Mouse (Mus musculus): ENCODE results near the gene Moxd1. TPM values are rescaled to one million over a fixed set of nuclear protein-coding genes. Genes with fewer than 3 reads are reported as not detected.

Moxd1 gene
- polyA plus RNA-seq, 2 experiments = 0.12 TPM; not detected in 1

DNA sequence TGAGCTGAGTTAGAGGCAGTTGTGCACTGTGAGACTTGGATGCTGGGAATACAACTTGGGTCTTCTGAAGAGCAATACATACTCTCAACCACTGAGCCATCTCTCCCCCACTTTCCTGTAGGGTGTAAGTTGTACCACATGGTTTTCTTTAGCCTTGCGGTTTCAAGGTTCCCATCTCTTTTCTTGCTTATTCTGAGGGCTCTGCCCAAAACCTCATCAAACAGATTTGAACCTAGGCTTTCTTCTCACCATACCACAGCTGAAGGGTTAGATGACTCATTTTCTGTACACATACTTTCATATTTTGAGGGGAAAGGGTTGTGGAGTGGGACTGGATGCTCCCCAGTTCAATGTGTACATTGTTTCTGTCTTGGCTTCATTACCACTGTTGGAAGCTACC is 69.4 kb downstream of the Moxd1 start:
- no peak for ATAC-seq (ENCODE audit: insufficient read depth)
- WGBS (ENCODE audit: insufficient replicate concordance) = 79% methylated on average over 1 of the region's 1 CpGs

DNA sequence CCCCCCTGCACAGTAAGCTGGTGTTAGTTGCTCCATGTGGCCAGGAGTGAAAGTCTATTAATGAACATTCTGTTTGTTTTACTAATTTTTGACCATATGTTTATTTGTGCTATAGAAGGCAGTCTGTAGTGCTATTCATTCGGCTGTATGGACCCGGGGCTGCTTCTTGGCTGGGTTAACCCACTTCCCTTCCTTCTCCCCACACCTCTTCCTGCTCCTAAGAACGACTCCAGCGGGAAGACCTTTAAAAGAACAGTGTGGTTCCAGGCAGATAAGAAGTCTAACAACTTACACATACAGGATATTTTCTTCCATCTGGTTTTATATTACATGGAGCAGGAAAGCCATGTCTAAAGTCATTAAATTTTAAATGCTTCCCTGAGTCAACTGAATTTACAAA is 73.3 kb downstream of the Moxd1 start:
- H3K9ac ChIP-seq (replicated peaks) = no peak overlapping the region
- no peak overlapping the region for H3K4me3 ChIP-seq (ENCODE audit: insufficient read depth in 1 of 2, low read depth in 2 of 2, low read length in 2 of 2)
- H3K4me2 ChIP-seq (ENCODE audit: low read depth) = no peak overlapping the region
- H3K27ac ChIP-seq = no peak overlapping the region
- DNase-seq (ENCODE audit: low read depth in 3 of 3, low spot score in 3 of 3) (no peak), ATAC-seq (ENCODE audit: insufficient read depth) (no peak)
- H3K36me3 ChIP-seq (replicated peaks; ENCODE audit: control insufficient read depth, insufficient read depth, low read depth) = no peaks in the 10 kb centered on the region
- no peaks in the 10 kb centered on the region for H3K27me3 ChIP-seq (ENCODE audit: control insufficient read depth, insufficient read depth, low read length)
- 11% methylated on average over 4 of the region's 4 CpGs for WGBS (ENCODE audit: insufficient replicate concordance)
- no peaks in the 10 kb centered on the region for H3K9me3 ChIP-seq (ENCODE audit: control insufficient read depth, low read length)
- TF ChIP-seq CTCF (IDR thresholded peaks at IDR 0.05; ENCODE audit: low read depth) (no peak), EP300 (IDR thresholded peaks at IDR 0.05; ENCODE audit: low read depth) (no peak)
- no peaks in the 10 kb centered on the region for H3K4me1 ChIP-seq (replicated peaks; ENCODE audit: control insufficient read depth in 2 of 2, insufficient read depth in 2 of 2, low read length in 1 of 2)

More for the DNA sequence above, 69.4 kb downstream of the Moxd1 start:
- Histone ChIP-seq H3K27me3 (ENCODE audit: control insufficient read depth, insufficient read depth, low read length) (no peaks in the 10 kb centered on the region), H3K9me3 (ENCODE audit: control insufficient read depth, low read length) (no peaks in the 10 kb centered on the region), H3K9ac (replicated peaks) (no peak overlapping the region), H3K36me3 (replicated peaks; ENCODE audit: control insufficient read depth, insufficient read depth, low read depth) (no peaks in the 10 kb centered on the region), H3K4me3 (ENCODE audit: insufficient read depth in 1 of 2, low read depth in 2 of 2, low read length in 2 of 2) (no peak overlapping the region), H3K4me1 (replicated peaks; ENCODE audit: control insufficient read depth in 2 of 2, insufficient read depth in 2 of 2, low read length in 1 of 2) (no peaks in the 10 kb centered on the region), H3K27ac (no peak overlapping the region), H3K4me2 (ENCODE audit: low read depth) (no peak overlapping the region)
- TF ChIP-seq CTCF (IDR thresholded peaks at IDR 0.05; ENCODE audit: low read depth) (no peak), EP300 (IDR thresholded peaks at IDR 0.05; ENCODE audit: low read depth) (no peak)
- no peak for DNase-seq (ENCODE audit: low read depth in 3 of 3, low spot score in 3 of 3)

DNA sequence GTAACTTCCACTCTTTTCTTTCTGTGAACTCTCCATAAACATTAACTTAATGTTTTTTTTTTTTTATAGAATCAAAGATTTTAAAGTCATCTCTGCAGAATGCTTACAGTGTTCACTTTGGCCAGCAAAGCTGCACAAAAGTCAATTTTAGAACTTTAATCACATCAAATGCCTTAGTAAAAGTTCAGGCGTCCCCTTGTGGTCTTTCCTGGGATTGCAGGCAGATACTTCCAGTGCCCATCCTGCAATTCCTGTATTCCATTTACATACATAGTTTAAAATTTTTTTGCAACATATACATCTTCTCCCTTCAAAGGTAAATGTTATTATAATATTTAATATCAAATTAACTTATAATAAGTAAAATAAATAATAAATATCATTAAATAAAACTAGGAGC is 74.5 kb downstream of the Moxd1 start:
- DNase-seq (ENCODE audit: low read depth in 3 of 3, low spot score in 3 of 3) (no peak), ATAC-seq (ENCODE audit: insufficient read depth) (no peak)
- no peaks in the 10 kb centered on the region for H3K4me1 ChIP-seq (replicated peaks; ENCODE audit: control insufficient read depth in 2 of 2, insufficient read depth in 2 of 2, low read length in 1 of 2)
- H3K4me3 ChIP-seq (ENCODE audit: insufficient read depth in 1 of 2, low read depth in 2 of 2, low read length in 2 of 2) = no peak overlapping the region
- no peak overlapping the region for H3K27ac ChIP-seq
- 0% methylated on average over 1 of the region's 1 CpGs for WGBS (ENCODE audit: insufficient replicate concordance)
- no peak overlapping the region for H3K9ac ChIP-seq (replicated peaks)
- H3K4me2 ChIP-seq (ENCODE audit: low read depth) = no peak overlapping the region
- no peaks in the 10 kb centered on the region for H3K27me3 ChIP-seq (ENCODE audit: control insufficient read depth, insufficient read depth, low read length)
- no peaks in the 10 kb centered on the region for H3K9me3 ChIP-seq (ENCODE audit: control insufficient read depth, low read length)
- TF ChIP-seq CTCF (IDR thresholded peaks at IDR 0.05; ENCODE audit: low read depth) (peak; percentile 71), EP300 (IDR thresholded peaks at IDR 0.05; ENCODE audit: low read depth) (no peak)
- H3K36me3 ChIP-seq (replicated peaks; ENCODE audit: control insufficient read depth, insufficient read depth, low read depth) = no peaks in the 10 kb centered on the region

DNA sequence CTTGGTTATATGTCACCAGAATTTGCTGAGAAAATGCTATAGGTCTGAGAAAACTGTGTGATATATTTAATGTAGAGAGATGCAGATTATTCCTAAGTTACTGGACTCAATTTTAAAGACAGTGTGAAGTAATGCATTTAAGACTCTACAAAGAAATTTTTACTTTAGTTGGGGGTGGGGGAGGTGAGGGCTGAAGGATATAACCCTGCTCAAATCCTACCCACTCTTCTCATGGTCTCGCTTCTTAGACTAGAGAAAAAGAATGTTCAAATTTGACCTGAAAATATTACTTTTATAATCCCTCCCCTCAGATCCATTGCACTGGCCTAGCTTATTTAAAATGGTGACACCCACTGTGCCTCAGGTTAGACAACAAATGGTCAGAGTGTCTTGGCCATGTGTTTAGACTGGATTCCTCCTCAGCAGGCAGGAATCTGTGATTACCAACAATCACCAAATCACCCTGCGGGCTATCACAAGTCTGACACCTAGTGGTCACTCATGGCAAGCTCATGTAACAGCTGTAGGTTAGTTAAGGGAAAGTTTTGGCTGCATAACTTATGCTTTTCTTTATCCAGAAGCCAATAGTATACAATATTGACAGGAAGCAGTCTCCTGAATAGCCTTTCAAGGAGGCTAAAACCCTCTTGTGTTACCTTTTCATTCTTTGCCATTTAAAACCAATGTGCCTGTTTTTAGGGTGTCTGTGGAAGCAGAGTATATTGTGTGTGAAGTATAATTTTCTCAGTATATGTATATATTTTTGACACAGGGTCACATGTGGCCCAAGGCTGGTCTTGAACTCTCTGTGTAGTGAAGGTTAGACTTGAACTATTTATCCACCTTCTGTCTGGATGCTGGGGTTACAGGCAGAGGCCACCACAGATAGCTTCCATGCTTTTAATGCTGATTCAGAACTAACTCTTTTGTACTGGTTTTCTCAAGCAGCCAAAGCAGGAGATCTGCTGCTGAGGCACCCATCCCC is 75.2 kb downstream of the Moxd1 start:
- H3K27me3 ChIP-seq (ENCODE audit: control insufficient read depth, insufficient read depth, low read length) = no peaks in the 10 kb centered on the region
- H3K4me2 ChIP-seq (ENCODE audit: low read depth) = no peak overlapping the region
- no peak overlapping the region for H3K9ac ChIP-seq (replicated peaks)
- H3K4me1 ChIP-seq (replicated peaks; ENCODE audit: control insufficient read depth in 2 of 2, insufficient read depth in 2 of 2, low read length in 1 of 2) = no peaks in the 10 kb centered on the region
- no peak for DNase-seq (ENCODE audit: low read depth in 3 of 3, low spot score in 3 of 3)
- no peak overlapping the region for H3K27ac ChIP-seq
- TF ChIP-seq EP300 (IDR thresholded peaks at IDR 0.05; ENCODE audit: low read depth) (no peak), CTCF (IDR thresholded peaks at IDR 0.05; ENCODE audit: low read depth) (peak; percentile 79)
- ATAC-seq (ENCODE audit: insufficient read depth) = no peak
- H3K9me3 ChIP-seq (ENCODE audit: control insufficient read depth, low read length) = no peaks in the 10 kb centered on the region
- WGBS (ENCODE audit: insufficient replicate concordance) = 34% methylated on average over 2 of the region's 2 CpGs
- H3K4me3 ChIP-seq (ENCODE audit: insufficient read depth in 1 of 2, low read depth in 2 of 2, low read length in 2 of 2) = no peak overlapping the region
- no peaks in the 10 kb centered on the region for H3K36me3 ChIP-seq (replicated peaks; ENCODE audit: control insufficient read depth, insufficient read depth, low read depth)

DNA sequence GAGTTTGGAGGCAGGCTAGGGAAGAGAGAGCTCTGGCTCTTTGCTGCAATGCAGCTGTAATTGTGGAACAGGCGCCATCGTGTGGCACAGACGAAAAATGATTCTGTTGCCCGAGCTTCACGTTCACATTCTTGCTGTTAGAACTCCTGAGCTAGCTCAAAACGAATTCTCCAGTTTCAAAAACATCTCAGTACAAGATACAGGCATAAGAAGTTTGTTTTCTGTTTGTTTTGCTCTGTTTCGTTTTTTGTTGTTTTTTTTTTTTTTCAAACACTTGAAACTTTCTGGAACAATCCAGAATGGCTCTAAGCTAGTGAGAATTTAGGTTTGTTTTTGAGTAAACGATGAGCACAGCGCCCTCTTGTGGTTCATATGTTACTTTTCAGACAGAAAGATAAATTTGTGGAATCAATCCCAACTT is 88.9 kb downstream of the Moxd1 start:
- Histone ChIP-seq H3K9ac (replicated peaks) (no peak overlapping the region), H3K36me3 (replicated peaks; ENCODE audit: control insufficient read depth, insufficient read depth, low read depth) (no peaks in the 10 kb centered on the region), H3K4me3 (ENCODE audit: insufficient read depth in 1 of 2, low read depth in 2 of 2, low read length in 2 of 2) (no peak overlapping the region), H3K4me2 (ENCODE audit: low read depth) (peak overlapping the region; percentile 28), H3K9me3 (ENCODE audit: control insufficient read depth, low read length) (no peaks in the 10 kb centered on the region), H3K27ac (no peak overlapping the region), H3K27me3 (ENCODE audit: control insufficient read depth, insufficient read depth, low read length) (no peaks in the 10 kb centered on the region), H3K4me1 (replicated peaks; ENCODE audit: control insufficient read depth in 2 of 2, insufficient read depth in 2 of 2, low read length in 1 of 2) (no peaks in the 10 kb centered on the region)
- ATAC-seq (ENCODE audit: insufficient read depth) = no peak
- 0% methylated on average over 9 of the region's 9 CpGs for WGBS (ENCODE audit: insufficient replicate concordance)
- peak; percentile 30 to 40 (median 33) for DNase-seq (ENCODE audit: low read depth in 3 of 3, low spot score in 3 of 3)
- TF ChIP-seq CTCF (IDR thresholded peaks at IDR 0.05; ENCODE audit: low read depth) = peak; percentile 56
- TF ChIP-seq EP300 (IDR thresholded peaks at IDR 0.05; ENCODE audit: low read depth) = no peak

Measured in liver, embryonic 14.5 days (tissue).